Mouse (Mus musculus) lung, embryonic 15.5 days (tissue): ENCODE results near the gene Olfr1535. TPM values are rescaled to one million over a fixed set of nuclear protein-coding genes. Genes with fewer than 3 reads are reported as not detected.

ENCODE experiments used
- ATAC-seq: fragments of 200-750 bp; cut with Nextera tagmentation; 2 replicates; pipeline ENCODE4 v1.8.0; 2017; ENCODE audit warnings: moderate number of reproducible peaks, borderline replicate concordance; ENCODE audit not compliant: low FRiP score, low TSS enrichment; ENCODE audit errors: extremely low read depth
- H3K27ac ChIP-seq: fragments of 300-500 bp; sonication (generic); 2 replicates; pipeline ENCODE4 v1.5.1; 2015; ENCODE audit warnings: moderate library complexity, mild to moderate bottlenecking, inconsistent platforms
- H3K27me3 ChIP-seq: fragments of 300-500 bp; sonication (generic); 2 replicates; pipeline ENCODE4 v1.6.1; 2015; ENCODE audit warnings: inconsistent platforms
- H3K36me3 ChIP-seq: fragments of 300-500 bp; sonication (generic); 2 replicates; pipeline ENCODE4 v1.6.1; 2015; ENCODE audit warnings: inconsistent platforms
- H3K4me1 ChIP-seq: fragments of 300-500 bp; sonication (generic); 2 replicates; pipeline ENCODE4 v1.6.1; 2015; ENCODE audit warnings: inconsistent platforms
- H3K4me2 ChIP-seq: fragments of 300-500 bp; sonication (generic); 2 replicates; pipeline ENCODE4 v1.6.1; 2015; ENCODE audit warnings: inconsistent platforms, mild to moderate bottlenecking, moderate library complexity
- H3K4me3 ChIP-seq: fragments of 300-500 bp; sonication (generic); 2 replicates; pipeline ENCODE4 v1.5.1; 2015; ENCODE audit warnings: mild to moderate bottlenecking, inconsistent platforms
- H3K9ac ChIP-seq: fragments of 300-500 bp; sonication (generic); 2 replicates; pipeline ENCODE4 v1.6.1; 2015; ENCODE audit warnings: inconsistent platforms
- H3K9me3 ChIP-seq: fragments of 300-500 bp; sonication (generic); 2 replicates; pipeline ENCODE4 v1.6.1; 2016; ENCODE audit warnings: inconsistent platforms
- WGBS: fragments of 180-500 bp; shearing (Covaris S2); methylation state at CpG from one replicate; pipeline ENCODE4 v1.1.7; 2015; 5-methylcytosine and 5-hydroxymethylcytosine counted together
- polyA plus RNA-seq: library from polyadenylated mRNA; unstranded; fragments of >200 nt; fragmentation: Nextera tagmentation; extraction: Ambion mirVana; gene quantifications from 2 replicates; pipeline ENCODE4 v1.2.1, GENCODE M21; 2015

Gene Olfr1535
- 0.04 TPM in 1 of 2 replicates, not detected in the other for polyA plus RNA-seq

DNA sequence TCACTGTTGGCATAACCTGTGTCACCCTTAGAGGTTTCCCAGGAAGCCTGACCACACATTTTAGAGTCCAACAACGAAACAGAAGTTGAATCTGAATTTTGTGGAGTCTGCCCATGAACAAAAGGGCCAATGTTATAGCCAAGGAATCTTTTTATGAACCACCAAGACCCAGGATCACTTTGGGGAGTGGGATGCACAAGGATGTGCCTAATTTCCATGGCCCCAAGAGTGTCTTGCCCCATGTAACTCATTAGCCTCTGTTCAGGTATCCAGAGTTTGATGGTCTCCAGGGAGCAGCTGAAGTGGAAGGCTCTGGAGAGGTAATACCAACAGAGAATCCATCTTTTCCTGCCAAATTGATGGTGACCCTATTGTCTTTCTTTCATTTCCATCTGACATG is at the start of gene Olfr1535:
Olfr1535 (minus strand) TSS at position 101 of the 400 bp plus-strand sequence.
- H3K4me3 ChIP-seq = no peak within 1 kb of the TSS
- ATAC-seq = no peak
- no peaks in the 10 kb centered on the region for H3K36me3 ChIP-seq
- WGBS = 33% methylated on average over 1 of the region's 1 CpGs
- no peaks in the 10 kb centered on the region for H3K27me3 ChIP-seq
- H3K27ac ChIP-seq = no peak within 1 kb of the TSS
- no peaks in the 10 kb centered on the region for H3K4me1 ChIP-seq
- H3K9me3 ChIP-seq = no peaks in the 10 kb centered on the region
- H3K4me2 ChIP-seq = no peak within 1 kb of the TSS
- H3K9ac ChIP-seq = no peak within 1 kb of the TSS

- Histone ChIP-seq H3K9ac (no peak overlapping the region), H3K9me3 (no peaks in the 10 kb centered on the region), H3K4me2 (no peak overlapping the region), H3K4me3 (no peak overlapping the region), H3K36me3 (no peaks in the 10 kb centered on the region), H3K4me1 (no peaks in the 10 kb centered on the region), H3K27me3 (no peaks in the 10 kb centered on the region), H3K27ac (no peak overlapping the region)
- 45% methylated on average over 2 of the region's 2 CpGs for WGBS
- ATAC-seq = peak; percentile 46
These were observed 31.9 kb upstream of the Olfr1535 start for GRCm38 (mm10) chr13:21591618-21592017.

DNA sequence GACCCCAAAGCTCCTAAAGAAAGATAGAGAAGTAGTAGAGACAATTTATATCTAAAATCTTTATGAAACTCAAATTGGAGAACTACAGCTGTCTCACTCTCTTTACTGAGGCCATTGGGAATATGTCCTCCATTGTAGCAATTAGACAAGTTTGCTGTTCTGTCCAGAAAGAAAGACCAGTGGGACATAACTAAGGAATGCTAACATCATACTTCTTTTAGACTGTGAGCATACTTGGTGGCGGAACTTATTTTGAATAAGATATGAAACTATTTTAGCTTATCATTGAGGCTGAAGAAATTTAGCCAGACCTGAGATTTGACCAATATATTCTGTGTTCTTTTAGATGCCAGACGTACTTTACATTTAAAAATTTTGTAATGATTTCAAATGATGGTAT is 22.0 kb upstream of the Olfr1535 start, which contains the start of gene Olfr1364:
Olfr1364 (minus strand) TSS at position 101 of the 400 bp plus-strand sequence.
- Histone ChIP-seq H3K27ac (no peak within 1 kb of the TSS), H3K4me3 (no peak within 1 kb of the TSS), H3K9me3 (no peaks in the 10 kb centered on the region), H3K4me2 (no peak within 1 kb of the TSS), H3K4me1 (no peaks in the 10 kb centered on the region), H3K9ac (no peak within 1 kb of the TSS), H3K36me3 (no peaks in the 10 kb centered on the region), H3K27me3 (no peaks in the 10 kb centered on the region)
- no peak for ATAC-seq
- 77% methylated on average over 2 of the region's 2 CpGs for WGBS

GRCm38 (mm10) chr13:21550416-21551110 is 9.1 kb downstream of the Olfr1535 start:
- WGBS = 32% methylated on average over 3 of the region's 3 CpGs
- Histone ChIP-seq H3K27ac (no peak overlapping the region), H3K4me1 (no peaks in the 10 kb centered on the region), H3K9me3 (no peaks in the 10 kb centered on the region), H3K27me3 (no peaks in the 10 kb centered on the region), H3K4me2 (no peak overlapping the region), H3K9ac (no peak overlapping the region), H3K4me3 (no peak overlapping the region), H3K36me3 (no peaks in the 10 kb centered on the region)
- no peak for ATAC-seq

GRCm38 (mm10) chr13:21549487-21549886 is 10.2 kb downstream of the Olfr1535 start:
- Histone ChIP-seq H3K27ac (no peak overlapping the region), H3K4me3 (no peak overlapping the region), H3K9me3 (no peaks in the 10 kb centered on the region), H3K4me2 (no peak overlapping the region), H3K9ac (no peak overlapping the region), H3K36me3 (no peaks in the 10 kb centered on the region), H3K27me3 (no peaks in the 10 kb centered on the region), H3K4me1 (no peaks in the 10 kb centered on the region)
- 88% methylated on average over 3 of the region's 3 CpGs for WGBS
- no peak for ATAC-seq

- Histone ChIP-seq H3K27ac (no peak within 1 kb of the TSS), H3K36me3 (no peaks in the 10 kb centered on the region), H3K9ac (no peak within 1 kb of the TSS), H3K4me1 (no peaks in the 10 kb centered on the region), H3K4me2 (no peak within 1 kb of the TSS), H3K4me3 (no peak within 1 kb of the TSS), H3K27me3 (no peaks in the 10 kb centered on the region), H3K9me3 (no peaks in the 10 kb centered on the region)
- no peak for ATAC-seq
- 68% methylated on average over 1 of the region's 1 CpGs for WGBS
These were observed 17.0 kb downstream of the Olfr1535 start, which contains the start of gene Olfr1366 for GRCm38 (mm10) chr13:21542708-21543107. Olfr1366 (minus strand) TSS chr13:21542808.

GRCm38 (mm10) chr13:21530781-21531201 is 28.9 kb downstream of the Olfr1535 start, which contains the start of gene Zkscan8:
Zkscan8 (minus strand) TSS chr13:21531120.
- Histone ChIP-seq H3K4me3 (peak within 1 kb of the TSS; percentile 85), H3K27ac (peak within 1 kb of the TSS; percentile 93), H3K4me2 (peak within 1 kb of the TSS; percentile 74), H3K4me1 (peaks cover 3% of the 10 kb centered on the region; the same call in 1 of the 2 replicates), H3K27me3 (no peaks in the 10 kb centered on the region), H3K9me3 (no peaks in the 10 kb centered on the region), H3K36me3 (peaks cover 5% of the 10 kb centered on the region), H3K9ac (peak within 1 kb of the TSS; percentile 99)
- under 1% methylated on average over 27 of the region's 39 CpGs for WGBS
- peak; percentile 96 for ATAC-seq

DNA sequence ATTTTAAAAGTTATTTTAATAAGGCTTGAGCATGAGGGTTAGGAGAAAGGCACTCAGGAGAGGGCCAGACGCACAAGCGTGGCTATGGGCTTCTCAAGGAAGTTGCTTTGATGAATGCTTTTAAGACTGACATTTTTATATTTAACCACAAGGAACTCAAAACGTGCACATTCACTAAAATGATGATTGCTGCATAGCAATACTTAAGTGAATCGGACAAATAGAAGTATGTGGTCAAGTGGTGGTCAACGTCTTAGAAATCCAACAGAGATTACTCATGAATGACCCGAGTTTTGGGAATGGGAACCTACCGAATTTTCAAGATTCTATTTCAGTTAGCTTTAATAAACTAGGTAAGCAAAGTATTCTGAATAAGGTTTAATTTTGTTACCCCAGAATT is 29.6 kb downstream of the Olfr1535 start:
- ATAC-seq = no peak
- no peak overlapping the region for H3K27ac ChIP-seq
- peaks cover 10% of the 10 kb centered on the region for H3K36me3 ChIP-seq
- no peak overlapping the region for H3K9ac ChIP-seq
- H3K27me3 ChIP-seq = no peaks in the 10 kb centered on the region
- peak overlapping the region; percentile 74 for H3K4me2 ChIP-seq
- peaks cover 3% of the 10 kb centered on the region; the same call in 1 of the 2 replicates for H3K4me1 ChIP-seq
- peak overlapping the region; percentile 85 for H3K4me3 ChIP-seq
- no peaks in the 10 kb centered on the region for H3K9me3 ChIP-seq
- 32% methylated on average over 7 of the region's 7 CpGs for WGBS

DNA sequence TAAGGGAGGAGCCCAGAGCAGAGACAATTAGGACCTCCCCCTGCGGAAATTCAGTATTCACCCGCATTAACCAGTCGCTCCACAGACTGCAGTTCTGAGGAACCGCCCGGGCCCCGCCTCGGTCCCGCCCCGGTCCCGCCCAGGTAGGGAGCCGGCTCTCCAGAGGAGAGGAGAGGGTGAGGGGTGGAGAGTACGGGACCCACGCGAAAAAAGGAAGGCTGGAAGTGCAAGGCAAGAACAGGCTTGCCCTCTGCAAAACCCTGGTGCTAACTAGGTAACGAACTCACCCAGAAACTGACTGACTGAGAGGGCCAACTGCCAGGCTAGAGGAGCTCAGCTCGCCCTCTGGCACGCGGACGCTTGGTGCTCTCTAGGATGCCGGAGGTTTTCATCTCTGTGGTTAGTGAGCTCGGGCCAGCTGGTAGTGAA is 53.5 kb downstream of the Olfr1535 start:
- WGBS = 1% methylated on average over 21 of the region's 21 CpGs

More for the DNA sequence above, 53.5 kb downstream of the Olfr1535 start:
- Histone ChIP-seq H3K4me2 (peak overlapping the region; percentile 56), H3K4me1 (no peaks in the 10 kb centered on the region), H3K9ac (peak overlapping the region; percentile 61), H3K27ac (peak overlapping the region; percentile 89), H3K4me3 (peak overlapping the region; percentile 67), H3K9me3 (no peaks in the 10 kb centered on the region), H3K36me3 (no peaks in the 10 kb centered on the region), H3K27me3 (no peaks in the 10 kb centered on the region)
- ATAC-seq = peak; percentile 100

Other genes with a start within 250 kb of the Olfr1535 start
- gene Gpx6, start 247.8 kb downstream of the Olfr1535 start, polyA plus RNA-seq = not detected in 2 replicates
- gene Olfr1367, start 213.0 kb downstream of the Olfr1535 start, polyA plus RNA-seq = not detected in 2 replicates
- 12.6 and 13.3 TPM in 2 replicates for gene Zscan12, start 197.1 kb downstream of the Olfr1535 start, polyA plus RNA-seq
- 83.4 and 90.4 TPM in 2 replicates for gene Zkscan3, start 157.1 kb downstream of the Olfr1535 start, polyA plus RNA-seq
- 2.8 and 3.0 TPM in 2 replicates for gene Pgbd1, start 118.8 kb downstream of the Olfr1535 start, polyA plus RNA-seq
- gene Zscan26, start 106.2 kb downstream of the Olfr1535 start, polyA plus RNA-seq = 31.3 and 33.8 TPM in 2 replicates
- gene Nkapl, start 91.4 kb downstream of the Olfr1535 start, polyA plus RNA-seq = 3.1 and 3.8 TPM in 2 replicates
- gene Zkscan4, start 81.0 kb downstream of the Olfr1535 start, polyA plus RNA-seq = 3.4 TPM in 2 replicates
- not detected in 2 replicates for gene Gm10065, start 80.5 kb downstream of the Olfr1535 start, polyA plus RNA-seq
- gene AK157302, start 64.7 kb downstream of the Olfr1535 start, polyA plus RNA-seq = 0.29 and 0.31 TPM in 2 replicates
- 4.9 and 6.1 TPM in 2 replicates for gene Gm11273, start 58.5 kb downstream of the Olfr1535 start, polyA plus RNA-seq
- gene Zkscan8, start 28.8 kb downstream of the Olfr1535 start, polyA plus RNA-seq = 5.5 and 6.8 TPM in 2 replicates
- 0.10 and 0.26 TPM in 2 replicates for gene Olfr1366, start 17.1 kb downstream of the Olfr1535 start, polyA plus RNA-seq
- not detected in 2 replicates for gene Olfr1364, start 21.9 kb upstream of the Olfr1535 start, polyA plus RNA-seq
- gene Olfr1362, start 54.1 kb upstream of the Olfr1535 start, polyA plus RNA-seq = not detected in 2 replicates
- gene Olfr11, start 82.6 kb upstream of the Olfr1535 start, polyA plus RNA-seq = not detected in 2 replicates
- gene Olfr1361, start 103.5 kb upstream of the Olfr1535 start, polyA plus RNA-seq = not detected in 2 replicates
- gene Olfr1360, start 117.5 kb upstream of the Olfr1535 start, polyA plus RNA-seq = not detected in 2 replicates
- not detected in 2 replicates for gene Olfr1359, start 138.2 kb upstream of the Olfr1535 start, polyA plus RNA-seq
- 2.0 and 3.0 TPM in 2 replicates for gene Hist1h2bl, start 156.2 kb upstream of the Olfr1535 start, polyA plus RNA-seq
- 25.5 and 29.4 TPM in 2 replicates for gene Hist1h2ai, start 156.5 kb upstream of the Olfr1535 start, polyA plus RNA-seq
- gene Hist1h3h, start 157.8 kb upstream of the Olfr1535 start, polyA plus RNA-seq = 11.8 and 14.4 TPM in 2 replicates
- 4.5 and 5.5 TPM in 2 replicates for gene Hist1h2bm, start 162.2 kb upstream of the Olfr1535 start, polyA plus RNA-seq
- 1.8 and 3.1 TPM in 2 replicates for gene Hist1h4j, start 175.2 kb upstream of the Olfr1535 start, polyA plus RNA-seq
- gene Hist1h4k, start 190.6 kb upstream of the Olfr1535 start, polyA plus RNA-seq = 3.1 and 6.3 TPM in 2 replicates
- 43.1 and 47.1 TPM in 2 replicates for gene Hist1h2ak, start 193.9 kb upstream of the Olfr1535 start, polyA plus RNA-seq
- 5.5 and 6.1 TPM in 2 replicates for gene Hist1h2bn, start 194.2 kb upstream of the Olfr1535 start, polyA plus RNA-seq
- gene Hist1h1b, start 220.7 kb upstream of the Olfr1535 start, polyA plus RNA-seq = 41.4 and 42.0 TPM in 2 replicates
- gene Hist1h3i, start 223.5 kb upstream of the Olfr1535 start, polyA plus RNA-seq = 137 and 172 TPM in 2 replicates
- 10.7 and 22.4 TPM in 2 replicates for gene Hist1h2an, start 227.3 kb upstream of the Olfr1535 start, polyA plus RNA-seq
- 2.1 and 3.1 TPM in 2 replicates for gene Hist1h2bp, start 227.6 kb upstream of the Olfr1535 start, polyA plus RNA-seq